Mouse (Mus musculus) activated CD4-positive, CD25-positive, alpha-beta regulatory T cell, adult 4 months (primary cell): ENCODE measurements around the gene Fam129b. TPM values are rescaled to one million over a fixed set of nuclear protein-coding genes. Genes with fewer than 3 reads are reported as not detected.

Experiments
- ATAC-seq: one replicate; pipeline ENCODE4 v1.8.0; 2017
- polyA plus RNA-seq, 2 experiments: library from polyadenylated mRNA; unstranded; fragments of 100-300 nt; shearing (Covaris generic); gene quantifications; one replicate each; pipeline ENCODE4 v1.2.1; 2017

Gene Fam129b
- polyA plus RNA-seq, 2 experiments from 2014 or later, result 1.3 to 2.1 TPM

- ATAC-seq, result no peak
Measured at GRCm38 (mm10) chr2:32860799-32861198, 15.1 kb upstream of the Fam129b start.

- no peak for ATAC-seq
Measured at GRCm38 (mm10) chr2:32863317-32863716, 12.6 kb upstream of the Fam129b start.

GRCm38 (mm10) chr2:32864755-32865154 is 11.2 kb upstream of the Fam129b start:
- no peak for ATAC-seq

GRCm38 (mm10) chr2:32867354-32867753 is 8.6 kb upstream of the Fam129b start:
- ATAC-seq, result peak; percentile 59

GRCm38 (mm10) chr2:32869721-32870274 is 6.1 kb upstream of the Fam129b start:
- ATAC-seq, result no peak

- ATAC-seq, result peak; percentile 52
Measured at GRCm38 (mm10) chr2:32870275-32871100, 5.4 kb upstream of the Fam129b start.

- no peak for ATAC-seq
Measured at GRCm38 (mm10) chr2:32874070-32874469, 1.8 kb upstream of the Fam129b start.

- no peak for ATAC-seq
Measured at GRCm38 (mm10) chr2:32874951-32875674, 801 bp upstream of the Fam129b start.

GRCm38 (mm10) chr2:32876490-32877302 is 782 bp downstream of the Fam129b start:
- no peak for ATAC-seq

GRCm38 (mm10) chr2:32877303-32877702 is 1.4 kb downstream of the Fam129b start:
- no peak for ATAC-seq

GRCm38 (mm10) chr2:32877761-32878393 is 2.0 kb downstream of the Fam129b start:
- no peak for ATAC-seq

GRCm38 (mm10) chr2:32878396-32878795 is 2.5 kb downstream of the Fam129b start:
- no peak for ATAC-seq

GRCm38 (mm10) chr2:32879593-32879992 is 3.7 kb downstream of the Fam129b start:
- ATAC-seq, result no peak

GRCm38 (mm10) chr2:32881054-32881453 is 5.1 kb downstream of the Fam129b start:
- no peak for ATAC-seq

GRCm38 (mm10) chr2:32881723-32882122 is 5.8 kb downstream of the Fam129b start:
- peak; percentile 70 for ATAC-seq

- peak; percentile 40 for ATAC-seq
Measured at GRCm38 (mm10) chr2:32882283-32883043, 6.5 kb downstream of the Fam129b start.

GRCm38 (mm10) chr2:32884745-32885144 is 8.8 kb downstream of the Fam129b start:
- ATAC-seq, result no peak

GRCm38 (mm10) chr2:32888029-32888428 is 12.1 kb downstream of the Fam129b start:
- no peak for ATAC-seq

GRCm38 (mm10) chr2:32888551-32888950 is 12.6 kb downstream of the Fam129b start:
- no peak for ATAC-seq

GRCm38 (mm10) chr2:32890280-32890679 is 14.4 kb downstream of the Fam129b start:
- peak; percentile 65 for ATAC-seq

GRCm38 (mm10) chr2:32891278-32891677 is 15.4 kb downstream of the Fam129b start:
- no peak for ATAC-seq
